Mouse (Mus musculus) embryo, embryonic 9.5 days (tissue): ENCODE measurements around the gene Ccdc157.

ENCODE experiments used
- DNase-seq: peaks from one replicate; pipeline ENCODE4 v3.0.0-alpha.2; 2017; ENCODE audit errors: extremely low spot score

Gene Ccdc157

GRCm38 (mm10) chr11:4099447-4099846, 60.6 kb downstream of the Ccdc157 start:
- no peak for DNase-seq

GRCm38 (mm10) chr11:4098816-4099215, 61.3 kb downstream of the Ccdc157 start:
- DNase-seq, result no peak

GRCm38 (mm10) chr11:4098120-4098519, 62.0 kb downstream of the Ccdc157 start:
- DNase-seq, result no peak

GRCm38 (mm10) chr11:4097091-4097621, 62.9 kb downstream of the Ccdc157 start:
- no peak for DNase-seq

GRCm38 (mm10) chr11:4096054-4096984, 63.8 kb downstream of the Ccdc157 start:
- peak; percentile 96 for DNase-seq

GRCm38 (mm10) chr11:4095171-4096053, 64.7 kb downstream of the Ccdc157 start, which contains the start of gene Mtfp1:
Gene Mtfp1, minus strand, starts transcription at chr11:4095445.
- DNase-seq, result peak; percentile 68

- peak; percentile 68 for DNase-seq
Observed at GRCm38 (mm10) chr11:4094378-4095170, 65.5 kb downstream of the Ccdc157 start.

- no peak for DNase-seq
Observed at GRCm38 (mm10) chr11:4093459-4094377, 66.4 kb downstream of the Ccdc157 start.
